Mouse (Mus musculus): Measurements from ENCODE around the gene Ehbp1l1.
A peak's percentile ranks its signal among the peaks of the same experiment; 100 is the strongest.

GRCm38 (mm10) chr19:5689565-5690342, 36.4 kb downstream of the Ehbp1l1 start:
- TF ChIP-seq CTCF (IDR thresholded peaks at IDR 0.05; ENCODE audit: insufficient read depth, low read length), result no peak
- TF ChIP-seq POLR2A (IDR thresholded peaks at IDR 0.05; ENCODE audit: borderline replicate concordance, extremely low read depth, low read depth, low read length), result peak; percentile 83; the same call in 1 of the 2 replicates

All from lung, adult 2 months (tissue).